Mouse (Mus musculus) bone marrow, adult 2 months (tissue): Measurements from ENCODE around the gene Tmcc3.

Experiments used
- CTCF ChIP-seq: fragments of 200-500 bp; IDR thresholded peaks from 2 replicates; pipeline ENCODE4 v1.5.1; 2011; ENCODE audit warnings: low read length, control low read depth; ENCODE audit not compliant: control insufficient read depth, insufficient read depth
- POLR2A ChIP-seq: fragments of 200-500 bp; IDR thresholded peaks from 2 replicates; pipeline ENCODE4 v1.6.1; 2011; ENCODE audit warnings: low read depth, mild to moderate bottlenecking, control low read depth, low read length, borderline replicate concordance; ENCODE audit not compliant: control insufficient read depth

- TF ChIP-seq CTCF (no peak), POLR2A (no peak)
These were observed 247.1 kb downstream of the Tmcc3 start for GRCm38 (mm10) chr10:94558826-94559225.
